Mouse (Mus musculus): ENCODE data around the gene Vmn2r83. TPM values are rescaled to one million over a fixed set of nuclear protein-coding genes. Genes with fewer than 3 reads are reported as not detected.
"Not testable (repeated sequence)": the region's sequence is repeated elsewhere in the genome, so short reads cannot be mapped to it uniquely, and the experiment has no call there.

The Vmn2r83 gene
- total RNA-seq (2014; rRNA removed) (not detected in 2 replicates), polyA plus RNA-seq (2012; rRNA removed) (not detected in 2 replicates)

- Histone ChIP-seq H3K4me1 (ENCODE audit: control insufficient read depth, insufficient read depth, low read length) (no peaks in the 10 kb centered on the region), H3K9ac (ENCODE audit: low read depth, low read length) (no peak within 1 kb of the TSS), H3K27me3 (ENCODE audit: control insufficient read depth, insufficient read depth, low read length) (no peaks in the 10 kb centered on the region), H3K27ac (replicated peaks; ENCODE audit: insufficient read depth, low read depth, low read length) (no peak within 1 kb of the TSS), H3K4me3 (ENCODE audit: insufficient read depth, low read depth, low read length) (no peak within 1 kb of the TSS), H3K79me2 (ENCODE audit: control insufficient read depth, insufficient read depth, low read length) (no peaks in the 10 kb centered on the region), H3K36me3 (ENCODE audit: control insufficient read depth, insufficient read depth, low read length) (no peaks in the 10 kb centered on the region)
- no peak for TF ChIP-seq POLR2A (IDR thresholded peaks at IDR 0.05; ENCODE audit: extremely low read depth, insufficient read depth, low read length)
- TF ChIP-seq CTCF (IDR thresholded peaks at IDR 0.05; ENCODE audit: low read depth, low read length): no peak
- no peak for DNase-seq (ENCODE audit: extremely low read depth, low read depth, low spot score)
These were observed at the start of gene Vmn2r83 for GRCm38 (mm10) chr10:79468431-79468830. Gene Vmn2r83, plus strand, starts transcription at chr10:79468731.

- H3K4me1 ChIP-seq (ENCODE audit: control insufficient read depth, insufficient read depth, low read length); H3K4me3 ChIP-seq (ENCODE audit: insufficient read depth, low read depth, low read length); H3K9ac ChIP-seq (ENCODE audit: low read depth, low read length); H3K27me3 ChIP-seq (ENCODE audit: control insufficient read depth, insufficient read depth, low read length); H3K79me2 ChIP-seq (ENCODE audit: control insufficient read depth, insufficient read depth, low read length); H3K36me3 ChIP-seq (ENCODE audit: control insufficient read depth, insufficient read depth, low read length); H3K27ac ChIP-seq (replicated peaks; ENCODE audit: insufficient read depth, low read depth, low read length); DNase-seq (ENCODE audit: extremely low read depth, low read depth, low spot score): not testable (repeated sequence)
- 81% methylated on average over 23 of the region's 23 CpGs for WGBS
These were observed 33.2 kb upstream of the Vmn2r83 start for GRCm38 (mm10) chr10:79435141-79435820.

GRCm38 (mm10) chr10:79495886-79496285, 27.4 kb downstream of the Vmn2r83 start:
- Histone ChIP-seq H3K27ac (replicated peaks; ENCODE audit: insufficient read depth, low read depth, low read length) (no peak overlapping the region), H3K27me3 (ENCODE audit: control insufficient read depth, insufficient read depth, low read length) (no peaks in the 10 kb centered on the region), H3K36me3 (ENCODE audit: control insufficient read depth, insufficient read depth, low read length) (no peaks in the 10 kb centered on the region), H3K9ac (ENCODE audit: low read depth, low read length) (no peak overlapping the region), H3K79me2 (ENCODE audit: control insufficient read depth, insufficient read depth, low read length) (no peaks in the 10 kb centered on the region), H3K4me1 (ENCODE audit: control insufficient read depth, insufficient read depth, low read length) (no peaks in the 10 kb centered on the region), H3K4me3 (ENCODE audit: insufficient read depth, low read depth, low read length) (no peak overlapping the region)
- no peak for DNase-seq (ENCODE audit: extremely low read depth, low read depth, low spot score)
- 69% methylated on average over 3 of the region's 3 CpGs for WGBS
- TF ChIP-seq CTCF (IDR thresholded peaks at IDR 0.05; ENCODE audit: low read depth, low read length) (no peak), POLR2A (IDR thresholded peaks at IDR 0.05; ENCODE audit: extremely low read depth, insufficient read depth, low read length) (no peak)

DNA sequence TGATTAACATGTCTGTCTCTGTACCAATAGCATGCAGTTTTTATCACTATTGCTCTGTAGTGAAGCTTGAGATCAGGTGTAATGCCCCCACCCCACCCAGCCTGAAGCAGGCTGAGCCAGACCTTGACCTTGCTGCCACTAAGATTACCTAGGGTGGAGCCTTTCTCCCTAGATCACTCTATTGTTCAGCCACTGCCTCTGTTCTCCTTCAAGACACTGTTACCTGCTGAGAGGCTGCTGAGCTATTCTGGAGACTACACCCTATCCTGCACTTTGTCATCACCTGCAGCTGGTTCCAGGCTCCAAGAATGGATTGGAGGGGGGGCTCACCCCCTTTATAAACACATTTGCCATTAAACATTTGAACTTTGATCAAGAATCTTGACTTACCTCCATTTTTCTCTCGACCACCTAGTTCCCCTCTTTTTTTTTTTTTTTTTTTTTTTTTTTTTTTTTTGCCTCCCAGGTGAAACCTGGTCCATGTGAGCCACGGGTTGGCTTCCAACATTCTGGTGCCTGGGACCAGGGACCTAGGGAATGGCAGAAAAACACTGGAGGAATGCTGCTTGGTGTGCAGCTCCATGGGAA, 28.3 kb downstream of the Vmn2r83 start:
- WGBS: 44% methylated on average over 2 of the region's 2 CpGs
- Histone ChIP-seq H3K4me1 (ENCODE audit: control insufficient read depth, insufficient read depth, low read length) (no peaks in the 10 kb centered on the region), H3K27ac (replicated peaks; ENCODE audit: insufficient read depth, low read depth, low read length) (no peak overlapping the region), H3K79me2 (ENCODE audit: control insufficient read depth, insufficient read depth, low read length) (no peaks in the 10 kb centered on the region), H3K9ac (ENCODE audit: low read depth, low read length) (no peak overlapping the region), H3K4me3 (ENCODE audit: insufficient read depth, low read depth, low read length) (no peak overlapping the region), H3K27me3 (ENCODE audit: control insufficient read depth, insufficient read depth, low read length) (no peaks in the 10 kb centered on the region), H3K36me3 (ENCODE audit: control insufficient read depth, insufficient read depth, low read length) (no peaks in the 10 kb centered on the region)
- TF ChIP-seq POLR2A (IDR thresholded peaks at IDR 0.05; ENCODE audit: extremely low read depth, insufficient read depth, low read length) (no peak), CTCF (IDR thresholded peaks at IDR 0.05; ENCODE audit: low read depth, low read length) (no peak)
- DNase-seq (ENCODE audit: extremely low read depth, low read depth, low spot score): no peak

- Histone ChIP-seq H3K9ac (ENCODE audit: low read depth, low read length) (no peak overlapping the region), H3K4me3 (ENCODE audit: insufficient read depth, low read depth, low read length) (no peak overlapping the region), H3K79me2 (ENCODE audit: control insufficient read depth, insufficient read depth, low read length) (no peaks in the 10 kb centered on the region), H3K27me3 (ENCODE audit: control insufficient read depth, insufficient read depth, low read length) (no peaks in the 10 kb centered on the region), H3K36me3 (ENCODE audit: control insufficient read depth, insufficient read depth, low read length) (no peaks in the 10 kb centered on the region), H3K27ac (replicated peaks; ENCODE audit: insufficient read depth, low read depth, low read length) (no peak overlapping the region), H3K4me1 (ENCODE audit: control insufficient read depth, insufficient read depth, low read length) (no peaks in the 10 kb centered on the region)
- 44% methylated on average over 6 of the region's 6 CpGs for WGBS
- TF ChIP-seq POLR2A (IDR thresholded peaks at IDR 0.05; ENCODE audit: extremely low read depth, insufficient read depth, low read length) (no peak), CTCF (IDR thresholded peaks at IDR 0.05; ENCODE audit: low read depth, low read length) (no peak)
- peak; percentile 23 for DNase-seq (ENCODE audit: extremely low read depth, low read depth, low spot score)
These were observed 34.5 kb downstream of the Vmn2r83 start for GRCm38 (mm10) chr10:79502830-79503644.

Measured in liver, adult 2 months (tissue).